Mouse (Mus musculus) gastrocnemius, postnatal 4 days (tissue): ENCODE results near the gene Slc16a3. TPM values are rescaled to one million over a fixed set of nuclear protein-coding genes. Genes with fewer than 3 reads are reported as not detected.

Experiments
- DNase-seq, 2 experiments: peaks; one replicate each; pipeline ENCODE4 v3.0.0; 2021 to 2022; ENCODE audit warnings: low spot score in 2 of 2, mixed read lengths in 2 of 2
- long read RNA-seq, 2 experiments: library from polyadenylated mRNA; stranded (forward); transcript quantifications; one replicate each; pipeline ENCODE4 v2.0.0; 2021
- total RNA-seq, 2 experiments: library from RNA; stranded (reverse); gene quantifications; 2 replicates each; pipeline ENCODE4 v1.2.3; 2021

Slc16a3 gene
- 100 to 1,000 TPM; 151 to 160 TPM for total RNA-seq
- long read RNA-seq, experiment 1, full-length matches to known transcripts, result 337 of 398 reads
- long read RNA-seq, experiment 1, partial matches to known transcripts, result 23 of 398 reads
- long read RNA-seq, experiment 1, other reads (novel, unspliced or antisense), result 38 of 398 reads
- long read RNA-seq, experiment 2, full-length matches to known transcripts, result 456 of 554 reads
- long read RNA-seq, experiment 2, partial matches to known transcripts, result 45 of 554 reads
- long read RNA-seq, experiment 2, other reads (novel, unspliced or antisense), result 53 of 554 reads

GRCm38 (mm10) chr11:120948328-120948727 lies at the start of gene Slc16a3:
Slc16a3 (plus strand) TSS chr11:120948480.
- DNase-seq, result no peak

DNA sequence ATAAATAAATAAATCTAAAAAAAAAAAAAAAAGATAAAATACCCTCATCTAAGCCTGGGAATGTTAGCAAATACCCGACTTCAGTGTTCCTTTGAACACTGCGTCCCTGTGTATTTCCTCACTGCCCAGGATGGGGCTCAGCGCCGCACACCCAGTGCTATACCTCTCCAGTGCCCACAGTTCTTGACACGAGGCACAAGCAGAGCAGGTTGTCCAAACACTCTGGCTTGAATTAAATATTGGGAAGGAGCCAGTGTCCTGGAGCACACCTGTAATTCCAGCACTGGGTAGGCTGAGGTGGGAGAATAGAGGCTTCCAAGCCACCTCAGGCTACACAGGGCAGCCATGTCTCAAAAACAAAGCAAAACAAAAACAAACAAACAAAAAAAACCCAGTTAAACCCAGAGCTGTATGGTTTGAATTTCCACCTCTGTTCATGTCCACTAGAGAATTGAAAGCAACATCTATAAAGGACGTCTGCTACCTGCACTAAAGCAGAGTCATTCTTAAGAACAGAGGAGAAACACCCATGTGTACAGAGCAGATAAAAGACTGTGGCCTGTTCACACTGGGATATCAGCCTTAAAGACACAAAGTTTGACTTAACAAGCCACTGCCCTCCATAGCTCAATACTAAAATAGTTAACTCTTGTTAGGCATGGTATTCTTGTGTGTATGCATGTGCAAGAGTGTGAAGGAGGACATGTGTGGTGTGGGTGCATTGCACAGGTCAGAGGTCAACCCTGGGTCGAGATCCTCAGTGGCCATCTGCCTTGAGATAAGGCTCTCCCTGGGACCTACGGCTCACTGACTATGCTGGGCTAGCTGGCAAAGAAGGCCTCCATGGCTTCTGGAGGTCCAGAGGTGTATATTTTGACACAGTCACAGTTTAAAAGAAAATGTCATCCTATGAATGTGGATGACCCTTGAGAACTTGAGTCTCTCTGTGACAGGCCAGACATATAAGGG lies 47.7 kb upstream of the Slc16a3 start:
- no peak for DNase-seq

- DNase-seq, result no peak
These were observed 46.4 kb upstream of the Slc16a3 start for GRCm38 (mm10) chr11:120901729-120902486.

DNA sequence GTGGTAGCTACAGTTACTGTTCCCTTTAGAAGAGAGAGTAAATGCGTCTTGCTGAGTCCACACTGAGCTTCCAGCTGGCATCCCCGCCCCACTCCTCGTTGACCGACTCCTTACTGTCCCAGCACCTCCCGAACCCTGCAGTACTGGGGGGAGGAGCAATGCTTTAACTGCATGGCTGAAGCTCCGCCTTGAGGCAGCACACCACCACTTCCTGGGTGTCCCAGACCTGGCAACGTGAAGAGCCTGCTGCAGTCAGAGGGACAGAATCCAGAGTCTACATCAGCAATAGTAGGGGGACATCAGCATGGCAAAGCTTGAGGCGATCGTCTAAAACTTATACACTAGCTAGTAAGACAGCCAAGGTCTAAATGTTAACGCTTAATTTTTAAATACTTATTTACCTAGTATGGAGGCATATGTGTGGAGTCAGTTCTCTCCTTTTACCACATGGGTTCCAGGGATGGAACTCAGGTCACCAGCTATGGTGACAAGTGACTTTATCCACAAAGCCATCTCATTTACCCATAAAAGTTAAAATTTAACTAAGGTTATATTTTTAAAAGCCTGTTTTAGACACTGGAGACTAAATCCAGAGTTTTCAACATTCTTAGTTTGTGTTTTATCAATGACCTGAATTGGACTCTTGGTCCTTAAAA lies 45.7 kb upstream of the Slc16a3 start:
- no peak for DNase-seq

DNA sequence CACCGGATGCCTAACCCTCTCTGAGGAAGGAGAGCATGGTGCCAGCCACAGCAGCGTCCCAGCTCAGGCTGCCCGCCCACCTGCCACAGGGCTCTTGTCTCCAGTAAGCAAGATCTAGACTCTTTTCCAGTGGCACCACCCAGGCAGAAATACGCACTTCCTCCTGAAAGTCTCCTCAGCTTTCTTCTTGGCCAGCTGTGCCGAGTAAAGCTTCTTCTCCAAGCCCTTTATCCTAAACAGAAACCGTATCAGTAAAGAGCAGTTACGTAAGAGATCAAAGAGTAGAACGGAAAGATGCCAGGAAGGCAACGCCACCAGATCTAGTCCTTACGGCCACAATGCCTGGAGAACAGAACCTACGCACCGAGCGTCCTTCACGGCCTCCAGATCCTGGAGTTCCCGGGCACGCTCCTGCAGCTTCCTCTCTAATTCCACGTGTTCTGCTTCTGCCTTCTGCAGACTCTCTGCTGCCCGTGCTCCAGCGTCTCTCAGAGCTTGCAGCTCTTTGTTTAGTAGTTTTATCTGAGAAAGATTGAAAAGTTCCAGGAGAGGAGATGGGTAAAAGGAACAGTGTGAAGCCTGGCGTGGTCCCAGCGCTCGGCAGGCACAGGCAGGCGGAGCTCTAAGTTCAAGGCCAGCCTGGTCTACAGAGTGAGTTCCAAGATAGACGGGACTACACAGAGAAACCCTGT lies 45.0 kb upstream of the Slc16a3 start:
- no peak for DNase-seq

GRCm38 (mm10) chr11:120904561-120904960 lies 43.7 kb upstream of the Slc16a3 start:
- DNase-seq, result no peak

- peak in 1 of 2 experiments; percentile 82 for DNase-seq
These were observed 42.8 kb upstream of the Slc16a3 start for GRCm38 (mm10) chr11:120905430-120905873.

DNA sequence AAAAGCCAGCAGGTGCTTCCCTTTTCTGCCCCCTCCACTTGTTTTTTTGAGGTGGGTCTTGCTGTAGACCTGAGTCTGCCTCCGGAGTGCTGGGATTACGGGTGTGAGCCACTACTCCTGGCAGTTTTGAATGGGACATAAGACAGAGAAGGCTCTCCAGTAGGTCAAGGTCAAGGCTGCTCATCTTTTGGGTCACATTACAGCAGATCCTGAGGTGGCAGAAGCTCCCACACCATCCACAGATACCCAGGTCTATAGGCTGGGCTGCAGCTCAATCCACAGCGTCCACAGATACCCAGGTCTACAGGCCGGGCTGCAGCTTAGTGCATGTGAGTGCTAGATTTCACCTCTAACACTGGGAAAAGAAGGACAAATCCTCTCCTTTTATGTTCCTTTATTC lies 34.5 kb upstream of the Slc16a3 start:
- DNase-seq, result no peak

GRCm38 (mm10) chr11:120916477-120916876 lies 31.8 kb upstream of the Slc16a3 start:
- no peak for DNase-seq

- no peak for DNase-seq
These were observed 30.5 kb upstream of the Slc16a3 start for GRCm38 (mm10) chr11:120917756-120918155.

- no peak for DNase-seq
These were observed 25.8 kb upstream of the Slc16a3 start for GRCm38 (mm10) chr11:120922528-120922927.

DNA sequence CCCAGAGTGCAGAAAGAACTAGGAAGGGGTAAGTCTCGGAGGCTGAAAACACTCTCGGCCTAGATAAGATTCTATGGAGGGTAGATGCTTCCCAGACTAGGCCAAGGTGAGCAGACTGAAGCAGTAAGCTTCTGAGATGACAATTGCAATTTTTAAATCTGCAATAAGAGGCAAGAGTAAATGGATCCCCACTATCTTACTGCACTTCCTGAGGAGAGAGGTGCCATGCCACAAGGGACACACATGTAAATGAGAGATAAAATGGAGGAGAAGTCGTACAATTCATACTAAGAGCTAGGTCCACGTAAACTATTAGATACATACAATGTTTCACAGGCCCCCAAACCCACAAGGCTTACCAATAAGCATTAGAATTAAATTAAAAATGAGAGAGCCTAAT lies 19.8 kb upstream of the Slc16a3 start:
- DNase-seq, result no peak

- DNase-seq, result no peak
These were observed 16.8 kb upstream of the Slc16a3 start for GRCm38 (mm10) chr11:120931479-120931878.

GRCm38 (mm10) chr11:120932564-120933398 lies 15.5 kb upstream of the Slc16a3 start, which contains the start of gene Ccdc57:
Ccdc57 (minus strand) TSS chr11:120932872.
- peak; percentile 79 to 88 for DNase-seq

DNA sequence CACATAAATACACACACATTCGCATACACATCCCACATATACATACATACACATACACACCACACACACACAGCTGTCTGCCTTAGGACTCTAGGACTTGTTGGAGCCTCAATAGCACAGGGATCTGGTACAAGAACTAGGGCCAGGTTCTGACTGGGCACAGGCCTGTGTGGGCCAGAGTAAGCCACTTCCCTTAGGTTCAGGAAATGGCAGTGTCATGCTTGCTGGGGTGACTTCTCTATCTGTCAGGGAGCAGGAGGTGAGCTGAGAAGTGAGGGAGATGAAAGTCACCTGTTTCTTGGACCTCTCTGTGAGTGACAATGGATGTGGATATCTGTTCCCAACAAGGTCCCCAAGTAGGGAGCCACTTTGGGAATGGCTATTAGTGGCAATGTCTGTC lies 10.3 kb upstream of the Slc16a3 start:
- DNase-seq, result no peak

- no peak for DNase-seq
These were observed 9.5 kb upstream of the Slc16a3 start for GRCm38 (mm10) chr11:120938795-120939194.

DNA sequence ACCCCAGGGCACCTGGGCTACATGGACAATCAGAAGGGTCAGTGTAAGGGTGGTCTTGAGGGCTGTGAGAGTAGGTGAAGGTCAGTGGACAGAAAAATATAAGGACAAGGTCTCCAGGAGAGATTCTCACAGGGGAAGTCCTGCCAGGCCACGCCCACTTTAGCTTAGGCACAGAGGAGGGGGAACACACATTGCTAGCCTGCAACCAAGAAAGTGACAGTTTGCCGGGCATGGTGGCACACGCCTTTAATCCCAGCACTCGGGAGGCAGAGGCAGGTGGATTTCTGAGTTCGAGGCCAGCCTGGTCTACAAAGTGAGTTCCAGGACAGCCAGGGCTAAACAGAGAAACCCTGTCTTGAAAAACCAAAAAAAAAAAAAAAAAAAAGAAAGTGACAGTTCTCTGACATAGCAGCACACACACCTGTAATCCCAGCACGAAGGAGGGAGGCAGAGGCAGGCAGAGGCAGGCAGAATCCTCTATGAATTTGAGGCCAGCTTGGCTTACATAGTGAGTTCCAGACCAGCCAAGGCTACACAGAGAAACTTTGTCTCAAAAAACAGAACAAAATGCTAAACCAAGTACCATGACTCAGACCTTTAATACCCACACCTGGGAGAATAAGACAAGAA lies 8.5 kb upstream of the Slc16a3 start:
- no peak for DNase-seq

- no peak for DNase-seq
These were observed 7.3 kb upstream of the Slc16a3 start for GRCm38 (mm10) chr11:120940959-120941358.

- DNase-seq, result no peak
These were observed 3.0 kb upstream of the Slc16a3 start for GRCm38 (mm10) chr11:120945266-120945665.
